Mouse (Mus musculus): ENCODE measurements at regions not wholly inside any gene's neighbourhood (a gene's known extent, or its start where the extent isn't known, plus 50 kb on each side); places are given as distances from the start of the nearest gene placed in this dataset.
A peak's percentile ranks its signal among the peaks of the same experiment; 100 is the strongest.

- DNase-seq (ENCODE audit: inconsistent ontology term): no peak
Measured at GRCm38 (mm10) chr7:98768460-98768859, 65.6 kb downstream of the Thap12 start.

- DNase-seq (ENCODE audit: inconsistent ontology term): no peak
Measured at GRCm38 (mm10) chr7:98769111-98769734, 65.7 kb upstream of the Wnt11 start.

- DNase-seq (ENCODE audit: inconsistent ontology term): no peak
Measured at GRCm38 (mm10) chr7:98770257-98770890, 64.5 kb upstream of the Wnt11 start.

- DNase-seq (ENCODE audit: inconsistent ontology term): no peak
Measured at GRCm38 (mm10) chr7:98771134-98771775, 63.7 kb upstream of the Wnt11 start.

- DNase-seq (ENCODE audit: inconsistent ontology term): no peak
Measured at GRCm38 (mm10) chr7:98774597-98774996, 60.3 kb upstream of the Wnt11 start.

- no peak for DNase-seq (ENCODE audit: inconsistent ontology term)
Measured at GRCm38 (mm10) chr7:98775031-98775430, 59.9 kb upstream of the Wnt11 start.

GRCm38 (mm10) chr7:98777304-98777849 is 57.5 kb upstream of the Wnt11 start:
- DNase-seq (ENCODE audit: inconsistent ontology term): no peak

- peak; percentile 50 for DNase-seq (ENCODE audit: inconsistent ontology term)
Measured at GRCm38 (mm10) chr7:98778929-98779328, 56.0 kb upstream of the Wnt11 start.

- DNase-seq (ENCODE audit: inconsistent ontology term): no peak
Measured at GRCm38 (mm10) chr7:98783521-98783920, 51.4 kb upstream of the Wnt11 start.

GRCm38 (mm10) chr7:98783954-98784353 is 51.0 kb upstream of the Wnt11 start:
- DNase-seq (ENCODE audit: inconsistent ontology term): peak; percentile 97

GRCm38 (mm10) chr7:98784369-98784931 is 50.5 kb upstream of the Wnt11 start:
- no peak for DNase-seq (ENCODE audit: inconsistent ontology term)
